Mouse (Mus musculus) liver, embryonic 15.5 days (tissue): Measurements from ENCODE around the gene Rangrf. TPM values are rescaled to one million over a fixed set of nuclear protein-coding genes. Genes with fewer than 3 reads are reported as not detected.
"Not testable (repeated sequence)": the region's sequence is repeated elsewhere in the genome, so short reads cannot be mapped to it uniquely, and the experiment has no call there.

Experiments used
- ATAC-seq: fragments of 200-750 bp; cut with Nextera tagmentation; 2 replicates; pipeline ENCODE4 v1.8.0; 2017; ENCODE audit warnings: moderate number of reproducible peaks, mild to moderate bottlenecking, moderate library complexity; ENCODE audit not compliant: insufficient read depth
- H3K27ac ChIP-seq: fragments of 300-500 bp; sonication (generic); replicated peaks from 2 replicates; pipeline ENCODE4 v1.5.1; 2015; ENCODE audit warnings: mild to moderate bottlenecking, inconsistent platforms
- H3K27me3 ChIP-seq: fragments of 300-500 bp; sonication (generic); 2 replicates; pipeline ENCODE4 v1.6.1; 2015; ENCODE audit warnings: mild to moderate bottlenecking, inconsistent platforms
- H3K36me3 ChIP-seq: fragments of 300-500 bp; sonication (generic); replicated peaks from 2 replicates; pipeline ENCODE4 v1.6.1; 2015; ENCODE audit warnings: moderate library complexity, mild to moderate bottlenecking, inconsistent platforms
- H3K4me1 ChIP-seq: fragments of 300-500 bp; sonication (generic); replicated peaks from 2 replicates; pipeline ENCODE4 v1.6.1; 2015; ENCODE audit warnings: inconsistent platforms
- H3K4me2 ChIP-seq: fragments of 300-500 bp; sonication (generic); 2 replicates; pipeline ENCODE4 v1.6.1; 2015; ENCODE audit warnings: moderate library complexity, mild to moderate bottlenecking, inconsistent platforms
- H3K4me3 ChIP-seq: fragments of 300-500 bp; sonication (generic); replicated peaks from 2 replicates; pipeline ENCODE4 v1.5.1; 2015; ENCODE audit warnings: mild to moderate bottlenecking, inconsistent platforms
- H3K9ac ChIP-seq: fragments of 300-500 bp; sonication (generic); 2 replicates; pipeline ENCODE4 v1.6.1; 2015; ENCODE audit warnings: moderate library complexity, mild to moderate bottlenecking, inconsistent platforms
- H3K9me3 ChIP-seq: fragments of 300-500 bp; sonication (generic); replicated peaks from 2 replicates; pipeline ENCODE4 v1.6.1; 2016; ENCODE audit warnings: inconsistent platforms
- WGBS: fragments of 180-500 bp; shearing (Covaris S2); methylation state at CpG from one replicate; pipeline ENCODE4 v1.1.7; 2015; ENCODE audit warnings: mixed read lengths; ENCODE audit not compliant: insufficient replicate concordance; 5-methylcytosine and 5-hydroxymethylcytosine counted together
- polyA plus RNA-seq: library from polyadenylated mRNA; unstranded; fragments of >200 nt; fragmentation: Nextera tagmentation; extraction: Ambion mirVana; gene quantifications from 2 replicates; pipeline ENCODE4 v1.2.1, GENCODE M21; 2015

The Rangrf gene
- polyA plus RNA-seq, result 21.7 and 22.4 TPM in 2 replicates

DNA sequence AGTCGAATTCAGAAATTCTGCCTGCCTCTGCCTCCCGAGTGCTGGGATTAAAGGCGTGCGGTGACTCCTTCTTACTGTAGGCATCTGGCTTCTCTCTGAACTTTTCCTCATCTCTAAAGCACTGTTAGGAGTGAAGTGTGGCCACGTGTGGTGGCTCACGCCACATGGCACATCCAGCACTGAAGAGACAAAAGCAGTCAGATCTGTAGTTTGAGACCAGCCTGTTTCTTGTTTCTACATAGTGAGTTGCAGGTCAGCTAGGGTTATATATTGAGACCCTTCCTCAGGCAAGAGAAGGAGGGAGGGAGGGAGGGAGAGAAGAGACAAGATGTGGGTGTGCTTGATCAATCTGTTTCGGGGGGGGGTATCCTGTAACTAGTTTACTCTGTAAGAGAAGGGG is at the start of gene Rangrf:
Gene Rangrf, minus strand, starts transcription at position 101 of the 400 bp plus-strand sequence.
- H3K4me2 ChIP-seq, result peak within 1 kb of the TSS; percentile 80
- H3K36me3 ChIP-seq, result no peaks in the 10 kb centered on the region
- H3K4me3 ChIP-seq, result peak within 1 kb of the TSS; percentile 56
- 72% methylated on average over 7 of the region's 7 CpGs for WGBS
- H3K27ac ChIP-seq, result no peak within 1 kb of the TSS
- H3K4me1 ChIP-seq, result peaks cover 26% of the 10 kb centered on the region
- H3K27me3 ChIP-seq, result no peaks in the 10 kb centered on the region; the same call in 1 of the 2 replicates
- H3K9ac ChIP-seq, result no peak within 1 kb of the TSS
- H3K9me3 ChIP-seq, result no peaks in the 10 kb centered on the region
- no peak for ATAC-seq

- no peaks in the 10 kb centered on the region for H3K9me3 ChIP-seq
- H3K4me2 ChIP-seq, result no peak overlapping the region
- no peak for ATAC-seq
- H3K27me3 ChIP-seq, result no peaks in the 10 kb centered on the region
- H3K36me3 ChIP-seq, result peaks cover 46% of the 10 kb centered on the region
- H3K9ac ChIP-seq, result no peak overlapping the region
- no peak overlapping the region for H3K27ac ChIP-seq
- H3K4me3 ChIP-seq, result no peak overlapping the region
- H3K4me1 ChIP-seq, result peaks cover 24% of the 10 kb centered on the region
Measured at GRCm38 (mm10) chr11:69020691-69021090, 45.7 kb upstream of the Rangrf start.

- 52% methylated on average over 3 of the region's 3 CpGs for WGBS
- Histone ChIP-seq H3K9ac (peak overlapping the region; percentile 74), H3K9me3 (no peaks in the 10 kb centered on the region), H3K27ac (peak overlapping the region; percentile 93), H3K36me3 (peaks cover 7% of the 10 kb centered on the region), H3K4me1 (peaks cover 52% of the 10 kb centered on the region), H3K4me2 (peak overlapping the region; percentile 80), H3K4me3 (peak overlapping the region; percentile 77), H3K27me3 (no peaks in the 10 kb centered on the region)
- ATAC-seq, result no peak
Measured at GRCm38 (mm10) chr11:69016755-69017154, 41.8 kb upstream of the Rangrf start.

DNA sequence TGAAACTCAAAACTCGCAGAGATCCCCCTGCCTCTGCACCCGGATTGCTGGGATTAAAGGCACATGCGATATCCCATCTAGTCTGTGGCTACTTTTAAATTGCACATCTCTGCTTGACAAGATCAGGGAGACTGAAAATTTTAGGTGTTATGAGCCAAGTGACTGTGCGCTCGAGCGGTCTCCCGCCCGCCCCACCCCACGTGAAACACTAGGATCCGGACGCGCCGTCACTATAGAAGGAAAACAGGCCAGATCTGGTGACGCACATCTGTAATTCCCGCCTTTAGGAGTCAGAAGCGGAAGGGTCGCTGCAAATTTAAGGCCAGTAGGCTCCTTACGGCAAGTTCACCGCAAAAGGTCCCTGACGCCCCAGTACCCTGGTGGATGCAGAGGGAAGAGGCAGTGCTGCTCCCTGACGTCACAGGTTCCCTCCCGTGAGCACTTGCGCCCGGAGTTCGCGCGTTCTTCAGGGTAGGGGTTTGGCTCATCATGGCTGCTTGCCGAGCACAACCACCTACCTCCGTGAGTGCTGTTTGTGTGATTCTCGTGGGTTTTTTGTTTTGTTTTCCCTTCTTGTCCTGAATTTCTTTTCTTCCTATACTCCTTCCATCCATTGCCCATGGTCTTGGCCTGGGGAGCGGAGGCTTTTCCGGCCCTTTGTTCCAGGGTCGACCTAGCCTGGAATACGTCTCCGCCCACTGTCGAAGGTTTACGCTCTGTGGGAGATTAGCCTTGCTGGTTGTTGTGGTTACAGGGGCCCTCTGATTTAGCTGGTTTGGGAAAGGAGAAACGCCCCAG is 40.9 kb upstream of the Rangrf start, which contains the start of gene Ctc1:
Gene Ctc1, plus strand, starts transcription at position 268 of the 798 bp plus-strand sequence.
- peak within 1 kb of the TSS; percentile 80 for H3K4me2 ChIP-seq
- peak; percentile 90 for ATAC-seq

DNA sequence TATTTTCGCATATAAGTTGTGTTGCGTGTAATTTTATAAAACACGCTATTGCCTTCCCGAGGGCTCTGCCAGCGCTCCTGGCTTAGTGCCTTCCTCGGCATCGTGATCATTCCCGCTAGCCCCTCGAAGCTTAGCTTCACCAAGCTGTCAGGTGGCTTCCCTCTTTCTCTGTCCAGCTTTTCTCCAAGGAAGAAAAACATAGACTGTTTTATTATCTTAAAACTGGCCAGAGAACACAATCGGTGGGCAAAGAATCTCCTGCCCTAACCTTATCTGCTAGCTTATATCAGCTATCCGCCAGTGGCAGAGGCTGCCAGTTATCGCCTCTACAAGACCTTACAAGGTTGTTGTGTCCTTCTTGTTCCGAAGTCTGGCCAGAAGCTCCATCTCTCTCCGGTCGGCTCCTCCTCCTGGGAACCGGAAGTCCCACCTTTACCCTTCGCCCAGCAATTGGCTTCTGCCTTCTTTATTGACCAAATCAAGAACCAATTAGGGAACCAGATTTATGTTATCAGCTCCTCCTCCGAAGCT is 37.2 kb upstream of the Rangrf start:
- H3K27ac ChIP-seq, result peak overlapping the region; percentile 99
- peak overlapping the region; percentile 74 for H3K9ac ChIP-seq
- peak; percentile 71 for ATAC-seq
- H3K4me2 ChIP-seq, result peak overlapping the region; percentile 82
- no peaks in the 10 kb centered on the region for H3K27me3 ChIP-seq
- H3K36me3 ChIP-seq, result no peaks in the 10 kb centered on the region
- H3K9me3 ChIP-seq, result no peaks in the 10 kb centered on the region
- WGBS, result under 1% methylated on average over 18 of the region's 18 CpGs
- H3K4me3 ChIP-seq, result peak overlapping the region; percentile 66
- peaks cover 72% of the 10 kb centered on the region for H3K4me1 ChIP-seq

More for the DNA sequence above, 40.9 kb upstream of the Rangrf start, which contains the start of gene Ctc1:
- H3K9me3 ChIP-seq, result no peaks in the 10 kb centered on the region
- peak within 1 kb of the TSS; percentile 77 for H3K4me3 ChIP-seq
- under 1% methylated on average over 38 of the region's 38 CpGs for WGBS
- H3K27me3 ChIP-seq, result no peaks in the 10 kb centered on the region
- peaks cover 60% of the 10 kb centered on the region for H3K4me1 ChIP-seq
- peak within 1 kb of the TSS; percentile 74 for H3K9ac ChIP-seq
- H3K36me3 ChIP-seq, result peaks cover under 1% of the 10 kb centered on the region; the same call in 1 of the 2 replicates
- peak within 1 kb of the TSS; percentile 93 for H3K27ac ChIP-seq

DNA sequence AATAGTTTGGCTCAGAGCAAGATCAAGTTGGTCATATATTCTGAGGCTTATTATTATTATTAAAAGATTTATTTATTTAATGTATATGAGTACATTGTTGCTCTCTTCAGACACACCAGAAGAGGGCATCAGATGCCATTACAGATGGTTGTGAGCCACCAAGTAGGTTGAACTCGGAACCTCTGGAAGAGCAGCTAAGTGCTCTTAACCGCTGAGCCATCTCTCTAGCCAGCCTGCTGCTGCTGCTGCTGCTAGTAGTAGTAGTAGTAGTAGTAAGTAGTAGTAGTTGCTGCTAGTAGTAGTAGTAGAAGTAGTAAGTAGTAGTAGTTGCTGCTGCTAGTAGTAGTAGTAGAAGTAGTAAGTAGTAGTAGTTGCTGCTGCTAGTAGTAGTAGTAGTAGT is 36.5 kb upstream of the Rangrf start:
- ATAC-seq, H3K36me3 ChIP-seq, H3K9me3 ChIP-seq, H3K27me3 ChIP-seq: not testable (repeated sequence)
- H3K27ac ChIP-seq, result peak overlapping the region; percentile 99
- H3K9ac ChIP-seq, result peak overlapping the region; percentile 74
- WGBS, result 25% methylated on average over 2 of the region's 2 CpGs
- peaks cover 72% of the 10 kb centered on the region for H3K4me1 ChIP-seq
- H3K4me3 ChIP-seq, result peak overlapping the region; percentile 66
- H3K4me2 ChIP-seq, result peak overlapping the region; percentile 82

- Histone ChIP-seq H3K9me3 (no peaks in the 10 kb centered on the region), H3K4me2 (peak overlapping the region; percentile 82), H3K9ac (peak overlapping the region; percentile 74; the same call in 1 of the 2 replicates), H3K36me3 (no peaks in the 10 kb centered on the region), H3K4me3 (peak overlapping the region; percentile 66), H3K27ac (peak overlapping the region; percentile 99), H3K4me1 (peaks cover 77% of the 10 kb centered on the region), H3K27me3 (no peaks in the 10 kb centered on the region)
- no peak for ATAC-seq
- WGBS, result 77% methylated on average over 15 of the region's 15 CpGs
Measured at GRCm38 (mm10) chr11:69010400-69011323, 35.7 kb upstream of the Rangrf start.

DNA sequence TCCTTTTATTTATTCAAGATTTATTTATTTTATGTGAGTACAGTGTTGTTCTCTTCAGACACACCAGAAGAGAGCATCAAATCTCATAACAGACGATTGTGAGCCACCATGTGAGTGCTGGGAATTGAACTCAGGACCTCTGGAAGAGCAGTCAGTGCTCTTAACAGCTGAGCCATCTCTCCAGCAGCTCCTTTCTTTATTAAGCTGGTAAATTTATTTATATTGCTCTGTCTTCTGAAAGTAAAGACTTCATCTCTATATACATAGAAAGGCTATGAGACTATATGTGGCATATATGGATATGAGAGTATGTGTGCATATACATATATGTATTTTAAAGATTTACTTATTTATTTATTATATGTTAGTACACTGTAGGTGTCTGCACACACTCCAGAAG is 34.5 kb upstream of the Rangrf start:
- Histone ChIP-seq H3K4me1 (peaks cover 77% of the 10 kb centered on the region), H3K9me3 (no peaks in the 10 kb centered on the region), H3K4me3 (no peak overlapping the region), H3K27ac (no peak overlapping the region), H3K27me3 (no peaks in the 10 kb centered on the region), H3K4me2 (no peak overlapping the region), H3K36me3 (no peaks in the 10 kb centered on the region), H3K9ac (no peak overlapping the region)
- ATAC-seq, result no peak
- WGBS, result 79% methylated on average over 1 of the region's 1 CpGs

- Histone ChIP-seq H3K9me3 (no peaks in the 10 kb centered on the region), H3K27ac (peak within 1 kb of the TSS; percentile 91), H3K9ac (peak within 1 kb of the TSS; percentile 68), H3K36me3 (peaks cover 3% of the 10 kb centered on the region; the same call in 1 of the 2 replicates), H3K27me3 (no peaks in the 10 kb centered on the region), H3K4me2 (peak within 1 kb of the TSS; percentile 79), H3K4me1 (peaks cover 72% of the 10 kb centered on the region), H3K4me3 (peak within 1 kb of the TSS; percentile 70)
- 8% methylated on average over 38 of the region's 38 CpGs for WGBS
- peak; percentile 67 for ATAC-seq
Measured at GRCm38 (mm10) chr11:69008182-69009121, 33.5 kb upstream of the Rangrf start, which contains the start of gene Pfas. Pfas (minus strand) TSS chr11:69008460.

GRCm38 (mm10) chr11:69006575-69006974 is 31.6 kb upstream of the Rangrf start:
- not testable (repeated sequence) for H3K9ac ChIP-seq, H3K9me3 ChIP-seq, H3K27me3 ChIP-seq, H3K27ac ChIP-seq, ATAC-seq
- peak overlapping the region; percentile 70; the same call in 1 of the 2 replicates for H3K4me3 ChIP-seq
- H3K4me1 ChIP-seq, result peaks cover 63% of the 10 kb centered on the region
- H3K36me3 ChIP-seq, result peaks cover 21% of the 10 kb centered on the region
- H3K4me2 ChIP-seq, result peak overlapping the region; percentile 79
